Mouse (Mus musculus) adrenal gland, postnatal 36 days (tissue): ENCODE measurements around the gene Tmem135. TPM values are rescaled to one million over a fixed set of nuclear protein-coding genes. Genes with fewer than 3 reads are reported as not detected.
"Not testable (repeated sequence)": the region's sequence is repeated elsewhere in the genome, so short reads cannot be mapped to it uniquely, and the experiment has no call there.

Experiments
- DNase-seq, 2 experiments: peaks; one replicate each; pipeline ENCODE4 v3.0.0; 2021; ENCODE audit warnings: mixed read lengths in 1 of 2
- total RNA-seq, 2 experiments: library from RNA; stranded (reverse); gene quantifications; 2 replicates each; pipeline ENCODE4 v1.2.3; 2021

Tmem135 gene
- total RNA-seq, 2 experiments from 2014 or later, result 85.2 to 126 TPM

- no peak for DNase-seq
These were observed 77.3 kb downstream of the Tmem135 start for GRCm38 (mm10) chr7:89326761-89327160.

DNA sequence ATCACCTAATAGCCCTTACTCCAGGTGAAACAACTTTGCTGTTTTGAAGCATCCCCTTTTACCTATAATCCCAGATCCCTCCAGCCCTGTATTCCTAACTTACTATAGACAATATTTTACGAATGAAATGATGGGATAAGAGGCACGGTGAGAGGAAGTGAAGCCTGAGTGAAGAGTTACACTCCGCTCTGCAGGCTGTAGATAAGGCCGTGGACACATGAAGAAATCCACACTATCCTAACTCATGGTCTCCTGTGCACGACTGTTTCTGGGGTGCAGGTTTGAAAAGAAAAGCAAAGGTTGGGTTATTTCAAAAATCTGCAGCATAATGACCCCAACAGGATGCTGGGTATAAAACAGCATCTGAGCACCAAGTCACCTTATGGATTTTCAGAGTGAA is 77.8 kb downstream of the Tmem135 start:
- no peak for DNase-seq

GRCm38 (mm10) chr7:89322741-89323140 is 81.3 kb downstream of the Tmem135 start:
- not testable (repeated sequence) for DNase-seq

DNA sequence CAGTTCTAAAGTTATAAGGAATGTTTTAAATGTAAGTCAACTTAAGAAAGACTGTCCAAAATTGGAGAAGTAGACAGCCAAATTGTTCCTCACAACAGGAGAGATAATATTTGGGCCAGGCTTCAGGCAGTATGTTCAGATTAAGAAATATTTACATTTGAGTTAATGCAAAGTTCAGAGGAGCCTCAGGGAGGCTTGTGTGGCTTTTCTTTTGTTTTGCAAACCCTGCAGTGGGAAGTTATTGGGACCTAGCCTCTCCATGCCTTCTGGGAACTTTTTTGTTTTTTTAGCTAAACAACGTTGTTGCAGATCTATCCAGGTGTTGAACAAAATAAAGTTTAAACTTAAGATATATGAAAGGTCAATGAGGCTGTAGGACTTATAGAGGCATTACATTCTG is 84.7 kb downstream of the Tmem135 start:
- no peak for DNase-seq

DNA sequence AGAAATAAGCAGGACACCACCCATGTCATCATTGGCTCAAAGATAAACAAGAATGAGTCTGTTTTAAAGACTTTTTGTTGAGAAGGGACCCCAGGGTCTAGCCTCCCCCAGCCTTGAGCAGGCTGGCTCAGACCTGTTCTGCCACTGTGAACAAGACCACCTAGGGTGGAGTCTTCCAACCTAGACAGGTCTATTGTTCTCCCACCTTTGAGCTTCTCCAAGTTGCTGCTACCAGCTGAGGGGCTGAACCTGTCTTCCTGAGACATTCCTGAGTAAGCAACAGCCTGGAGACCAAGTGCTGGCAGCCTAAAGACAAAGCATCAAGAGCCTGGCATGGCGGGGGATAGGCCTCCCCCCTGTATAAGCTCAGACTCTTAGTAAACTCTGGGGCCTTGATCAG is 86.9 kb downstream of the Tmem135 start:
- not testable (repeated sequence) for DNase-seq

GRCm38 (mm10) chr7:89316112-89316511 is 87.9 kb downstream of the Tmem135 start:
- DNase-seq, result no peak

DNA sequence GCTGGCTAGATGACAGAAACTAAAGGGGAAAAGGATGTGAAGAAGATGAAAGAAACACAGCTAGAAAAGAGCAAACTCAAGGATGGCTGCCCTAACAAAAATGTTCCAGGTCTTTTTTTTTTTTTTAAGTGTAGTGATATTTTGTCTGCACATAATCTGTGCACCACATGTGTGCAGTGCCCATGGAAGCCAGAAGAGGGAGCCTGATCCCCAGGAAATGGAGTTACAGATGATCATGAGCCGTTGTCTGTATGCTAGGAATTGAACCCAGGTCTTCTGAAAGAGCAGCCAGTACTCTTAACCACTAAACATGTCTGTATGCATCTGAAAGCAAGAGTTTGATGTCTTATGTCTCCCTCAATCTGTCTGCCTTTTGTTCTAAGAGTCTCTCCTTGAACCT is 92.5 kb downstream of the Tmem135 start:
- no peak for DNase-seq

DNA sequence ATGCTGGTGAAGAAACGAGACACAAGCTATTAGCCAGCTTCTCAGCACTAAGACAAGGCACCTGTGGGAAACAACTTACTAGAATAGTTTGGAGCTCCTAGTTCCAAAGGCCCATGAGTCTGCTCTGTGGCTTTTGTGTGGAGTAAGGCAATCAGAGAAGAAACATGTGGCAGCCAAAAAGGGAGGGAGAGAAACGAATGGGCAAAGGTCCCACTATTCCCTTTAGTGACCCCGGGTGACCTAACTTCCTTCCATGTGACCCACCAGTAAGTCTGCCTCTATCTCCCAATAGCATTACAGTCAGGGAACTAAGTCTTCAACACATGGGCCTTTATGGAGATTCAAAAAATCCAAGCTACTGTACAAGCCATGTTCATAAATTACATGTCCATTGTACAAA is 95.1 kb downstream of the Tmem135 start:
- DNase-seq, result no peak

GRCm38 (mm10) chr7:89308238-89308637 is 95.8 kb downstream of the Tmem135 start:
- no peak for DNase-seq

GRCm38 (mm10) chr7:89306831-89307230 is 97.2 kb downstream of the Tmem135 start:
- no peak for DNase-seq

DNA sequence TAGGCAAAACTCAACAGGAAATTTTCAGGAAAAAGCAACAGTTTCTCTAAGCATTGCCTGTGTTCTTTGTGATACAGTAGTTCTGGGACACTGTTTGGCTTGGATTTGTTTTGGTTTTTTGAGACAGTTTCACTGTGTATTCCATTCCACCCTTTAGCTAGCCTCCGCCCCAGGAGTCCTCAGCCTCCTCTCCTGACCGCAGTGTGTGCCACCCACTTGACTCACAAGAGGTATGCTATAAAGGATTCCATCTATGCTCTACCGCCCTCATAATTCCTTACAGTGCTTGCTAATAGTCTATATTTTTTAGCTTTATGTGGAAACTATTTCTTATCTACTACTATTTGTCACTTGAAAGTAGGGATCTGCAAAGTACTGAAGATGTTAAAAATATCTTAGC is 99.1 kb downstream of the Tmem135 start:
- DNase-seq, result no peak

- no peak for DNase-seq
These were observed 100.3 kb downstream of the Tmem135 start for GRCm38 (mm10) chr7:89303765-89304164.

DNA sequence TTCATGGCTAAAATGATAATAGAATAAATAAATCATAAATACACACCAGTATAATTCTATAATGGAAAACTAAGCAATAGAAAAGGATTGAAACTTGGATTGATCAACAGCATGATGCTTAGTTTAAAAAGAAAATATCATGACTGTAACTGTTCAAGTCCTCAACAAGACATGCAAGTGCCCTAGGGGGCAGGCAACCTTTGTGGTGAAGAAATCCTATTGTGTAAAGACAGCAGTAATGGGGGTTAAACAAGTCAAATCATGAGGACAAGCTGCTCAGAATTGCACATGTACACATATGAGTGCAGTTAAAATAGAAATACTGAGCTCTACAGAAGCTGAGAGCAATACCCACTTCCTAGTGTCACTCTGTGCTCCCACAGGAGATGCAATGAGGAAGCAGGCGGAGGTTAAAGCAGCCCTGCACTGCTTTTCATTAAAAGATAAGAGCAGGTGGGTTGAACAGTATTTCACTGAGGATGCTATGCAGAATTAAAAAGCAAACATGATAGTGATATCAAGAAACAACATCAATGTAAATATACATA is 105.0 kb downstream of the Tmem135 start:
- no peak for DNase-seq

GRCm38 (mm10) chr7:89296941-89297340 is 107.1 kb downstream of the Tmem135 start:
- DNase-seq, result peak in 1 of 2 experiments; percentile 32

GRCm38 (mm10) chr7:89282664-89283063 is 121.4 kb downstream of the Tmem135 start:
- DNase-seq, result no peak

- not testable (repeated sequence) for DNase-seq
These were observed 133.6 kb downstream of the Tmem135 start for GRCm38 (mm10) chr7:89270438-89270837.

- DNase-seq, result no peak
These were observed 134.2 kb downstream of the Tmem135 start for GRCm38 (mm10) chr7:89269826-89270225.

DNA sequence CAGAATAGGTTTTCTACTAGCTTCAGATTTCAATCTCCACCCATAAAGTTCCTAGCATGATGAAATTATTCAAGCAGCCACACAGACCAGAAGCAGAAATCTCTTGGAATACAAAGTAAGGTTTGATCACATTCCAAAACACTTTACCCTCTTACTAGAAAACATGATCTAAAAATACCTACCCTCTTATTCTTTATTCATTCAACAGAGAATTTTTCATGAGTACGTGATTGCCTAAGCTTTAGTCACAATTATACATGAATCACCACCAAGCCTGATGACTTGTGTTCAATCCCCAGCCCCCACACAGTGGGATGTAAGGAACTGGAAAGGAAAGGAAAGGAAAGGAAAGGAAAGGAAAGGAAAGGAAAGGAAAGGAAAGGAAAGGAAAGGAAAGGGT is 136.5 kb downstream of the Tmem135 start:
- DNase-seq, result peak; percentile 24 to 41

DNA sequence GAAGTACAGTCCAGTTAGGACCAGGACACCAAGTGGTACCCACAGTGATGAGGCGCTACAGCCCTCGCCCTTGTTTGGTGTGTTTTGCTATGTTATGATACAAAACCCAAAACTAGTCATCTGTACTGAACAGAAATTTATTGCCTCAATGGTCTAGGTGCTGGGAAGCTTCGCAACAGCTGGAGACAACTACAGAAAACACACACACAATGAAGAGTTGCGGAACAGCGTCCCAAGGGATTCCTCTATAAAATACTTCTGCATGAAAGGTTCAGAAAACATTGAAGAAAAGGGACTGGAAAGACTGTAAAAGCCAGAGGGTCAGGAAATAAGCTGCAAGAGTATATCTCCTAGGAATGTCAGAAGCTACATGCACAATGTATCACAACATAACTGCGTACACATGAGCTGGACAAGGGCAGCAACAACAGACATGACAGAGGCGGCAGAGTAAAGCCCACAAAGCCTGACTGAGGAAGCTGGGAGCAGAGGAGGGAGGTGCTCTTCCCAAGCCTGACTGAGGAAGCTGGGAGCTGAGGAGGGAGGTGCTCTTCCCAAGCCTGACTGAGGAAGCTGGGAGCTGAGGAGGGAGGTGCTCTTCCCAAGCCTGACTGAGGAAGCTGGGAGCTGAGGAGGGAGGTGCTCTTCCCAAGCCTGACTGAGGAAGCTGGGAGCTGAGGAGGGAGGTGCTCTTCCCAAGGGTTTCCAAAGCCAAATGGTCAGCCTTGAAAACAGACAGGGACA is 137.8 kb downstream of the Tmem135 start:
- DNase-seq, result no peak

- DNase-seq, result no peak
These were observed 143.1 kb downstream of the Tmem135 start for GRCm38 (mm10) chr7:89260966-89261365.

- DNase-seq, result no peak
These were observed 145.2 kb downstream of the Tmem135 start for GRCm38 (mm10) chr7:89258832-89259231.

DNA sequence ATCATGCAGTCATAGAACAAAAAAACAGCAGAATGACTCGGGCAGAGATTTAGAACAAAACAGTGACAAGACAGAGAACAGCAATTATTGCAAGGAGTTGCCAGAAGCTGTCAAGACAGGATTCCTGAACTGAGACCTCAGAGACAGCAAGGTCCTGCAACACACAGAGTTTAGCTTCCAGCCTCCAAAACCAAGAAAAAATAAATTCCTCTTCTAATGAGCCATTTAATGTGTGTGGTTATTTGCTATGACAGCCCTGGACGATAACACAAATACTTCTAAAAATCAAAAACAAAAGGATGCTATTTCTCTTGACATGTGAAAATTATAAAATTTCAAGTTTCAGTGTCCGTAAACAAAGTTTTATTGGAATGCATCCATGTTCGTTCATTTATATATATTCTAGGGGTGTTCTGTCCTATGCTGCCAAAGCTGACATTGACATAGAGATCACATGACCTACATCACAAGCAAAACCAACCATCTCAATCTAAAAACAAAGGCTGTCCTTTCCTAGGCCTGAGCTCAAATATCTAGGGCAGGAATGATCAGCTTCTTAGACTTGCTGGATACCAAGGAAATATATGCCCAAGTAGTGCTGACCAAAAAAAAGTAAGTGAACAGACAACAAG is 146.0 kb downstream of the Tmem135 start:
- DNase-seq, result no peak

DNA sequence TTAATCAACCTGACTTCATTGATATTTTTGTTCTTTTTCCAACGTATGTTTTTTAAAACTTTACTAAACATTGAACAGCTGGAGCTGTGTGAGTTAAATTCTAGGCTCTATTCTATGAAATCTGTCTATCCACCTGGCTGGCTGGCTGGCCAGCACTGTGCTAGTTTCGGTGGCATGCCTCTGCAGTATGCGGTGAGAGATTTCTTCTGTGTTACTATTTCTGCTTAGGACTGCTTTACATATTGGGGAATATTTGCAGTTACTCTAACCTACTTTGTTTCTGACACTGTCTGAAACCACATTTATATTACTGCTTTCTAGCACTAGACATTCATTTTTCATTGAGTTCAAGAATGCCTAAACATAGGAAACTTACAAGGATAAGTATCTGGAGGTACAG is 150.2 kb downstream of the Tmem135 start:
- no peak for DNase-seq

GRCm38 (mm10) chr7:89253317-89253716 is 150.7 kb downstream of the Tmem135 start:
- DNase-seq, result no peak
